Mouse (Mus musculus): Measurements from ENCODE around the gene Aqr.

Gene Aqr

GRCm38 (mm10) chr2:114135777-114136176 lies 51.0 kb downstream of the Aqr start:
- no peak for DNase-seq

GRCm38 (mm10) chr2:114133355-114133754 lies 53.5 kb downstream of the Aqr start:
- no peak for DNase-seq

- DNase-seq, result no peak
These were observed 56.2 kb downstream of the Aqr start for GRCm38 (mm10) chr2:114130657-114131056.

GRCm38 (mm10) chr2:114123304-114123703 lies 63.5 kb downstream of the Aqr start:
- DNase-seq, result no peak

GRCm38 (mm10) chr2:114119451-114119850 lies 67.4 kb downstream of the Aqr start:
- no peak for DNase-seq

GRCm38 (mm10) chr2:114117665-114118064 lies 69.2 kb downstream of the Aqr start:
- no peak for DNase-seq

DNA sequence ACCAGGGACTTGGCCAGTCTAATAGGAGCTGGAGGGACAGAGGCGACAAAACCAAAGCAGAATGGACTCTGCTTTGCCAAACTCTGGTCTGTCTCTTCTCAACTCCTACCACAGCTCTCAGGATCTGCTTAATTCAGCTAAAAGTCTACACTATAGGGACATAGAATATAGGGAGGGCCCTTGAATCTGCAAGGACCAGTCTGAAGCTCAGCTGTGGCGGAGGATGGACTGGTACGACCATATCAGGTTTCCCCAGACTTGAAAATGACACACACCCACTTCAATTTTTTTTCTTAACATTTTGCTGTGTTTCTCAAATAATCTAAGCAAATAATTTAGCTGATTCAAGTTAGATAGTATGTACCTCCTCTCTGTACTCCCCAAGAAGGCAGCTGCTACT lies 69.6 kb downstream of the Aqr start:
- no peak for DNase-seq

GRCm38 (mm10) chr2:114115563-114115962 lies 71.3 kb downstream of the Aqr start:
- DNase-seq, result no peak

DNA sequence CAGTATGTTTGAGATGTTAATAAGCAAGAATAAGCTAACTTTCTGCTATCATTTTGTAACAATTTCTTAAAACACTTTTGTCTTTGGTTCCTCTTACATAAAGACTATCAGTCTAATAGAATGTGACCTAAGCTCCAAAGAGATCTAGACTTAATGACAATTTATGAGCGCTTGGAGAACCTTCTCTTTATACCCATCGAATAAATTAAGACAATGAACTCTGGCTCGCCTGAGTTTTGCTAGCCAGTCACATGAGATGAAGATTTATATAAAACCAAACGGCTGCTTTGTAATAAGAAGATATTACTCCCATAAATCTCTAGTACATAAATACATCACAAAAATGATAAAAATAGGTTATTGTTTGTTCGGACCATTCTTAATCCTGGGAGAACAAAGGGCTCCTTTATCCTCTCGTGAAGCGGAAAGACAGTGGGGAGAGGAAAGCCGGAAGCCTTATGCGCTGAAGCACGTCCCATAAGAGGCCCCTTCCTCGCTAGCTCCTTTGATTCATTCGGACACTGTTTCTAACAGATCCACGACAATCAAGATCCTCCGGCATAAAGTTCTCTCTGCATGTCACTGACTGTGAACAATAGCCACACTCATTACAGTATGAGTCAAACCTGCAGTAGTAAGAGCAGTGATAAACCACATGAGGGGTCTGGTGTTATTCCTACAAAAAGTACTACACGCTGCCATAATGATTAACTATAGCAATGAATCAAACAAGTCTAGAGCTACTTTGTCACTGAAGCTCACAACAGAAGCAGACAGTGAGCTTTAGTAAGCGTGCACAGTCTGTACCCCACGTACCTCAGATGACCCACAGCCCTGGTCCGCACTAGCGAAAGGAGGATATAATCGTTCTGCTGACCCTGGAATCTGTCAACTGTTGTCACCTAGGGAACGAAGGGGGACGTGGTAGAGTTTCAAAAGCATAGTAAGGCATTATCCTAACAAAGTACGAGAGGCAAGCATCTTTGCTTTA lies 79.2 kb downstream of the Aqr start:
- no peak for DNase-seq

- no peak for DNase-seq
These were observed 80.4 kb downstream of the Aqr start for GRCm38 (mm10) chr2:114106383-114106782.

DNA sequence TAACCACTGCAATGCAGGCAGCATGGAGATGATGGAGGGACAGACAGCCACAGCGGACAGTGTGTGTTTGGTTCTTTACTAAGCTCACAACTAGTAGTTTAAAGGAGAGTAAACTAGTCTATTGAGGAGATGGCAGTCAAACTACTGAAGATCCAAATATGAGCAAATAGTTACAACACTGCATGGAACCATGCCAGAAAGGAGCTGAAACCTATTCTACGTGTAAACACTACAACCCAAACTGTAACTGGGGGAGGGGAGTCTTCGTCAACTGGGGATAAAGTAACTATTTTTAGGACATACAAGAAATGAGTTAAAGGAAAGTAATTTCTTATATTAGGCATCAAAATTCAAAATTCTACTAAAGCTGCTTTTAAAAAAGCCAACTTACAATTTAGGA lies 84.4 kb downstream of the Aqr start:
- no peak for DNase-seq

GRCm38 (mm10) chr2:114100834-114101233 lies 86.0 kb downstream of the Aqr start:
- DNase-seq, result no peak

DNA sequence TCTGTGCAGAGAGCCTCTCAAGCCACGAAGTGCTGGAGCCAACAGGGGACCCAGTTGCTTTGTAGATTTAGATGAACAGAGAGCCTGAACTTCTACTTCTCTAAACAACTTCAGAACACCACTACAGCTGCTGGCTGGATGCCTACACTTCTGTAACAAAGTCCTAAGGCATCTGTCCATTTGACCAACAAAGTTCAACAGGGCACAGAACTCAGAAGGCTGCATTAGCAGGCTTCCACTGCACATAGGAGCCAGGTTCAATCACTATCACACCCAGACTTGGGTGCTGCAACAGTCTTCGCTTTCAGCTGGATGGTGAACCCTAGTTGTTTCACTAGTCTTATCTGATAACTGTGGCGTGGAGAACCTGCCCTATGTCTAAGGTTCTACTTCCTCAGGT lies 87.0 kb downstream of the Aqr start:
- DNase-seq, result no peak

- no peak for DNase-seq
These were observed 87.7 kb downstream of the Aqr start for GRCm38 (mm10) chr2:114099109-114099508.

DNA sequence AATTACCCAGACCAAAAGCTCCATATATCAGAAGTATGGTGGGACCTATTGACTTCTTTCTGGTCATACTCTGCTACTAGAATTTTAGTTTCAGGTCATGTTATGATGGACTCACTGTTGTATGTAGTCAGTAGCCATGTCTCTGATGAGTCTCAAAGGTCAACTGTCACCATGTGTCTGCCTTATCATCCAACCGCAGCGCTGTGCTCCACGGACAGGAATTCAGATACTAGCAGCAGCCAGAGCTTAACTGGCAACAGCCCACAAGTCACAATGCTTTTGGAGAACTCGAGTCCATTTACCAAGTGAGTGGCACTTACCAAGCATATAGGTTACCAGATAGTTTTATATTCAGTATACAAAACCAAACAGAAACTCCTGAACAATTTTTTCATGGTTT lies 89.2 kb downstream of the Aqr start:
- no peak for DNase-seq

- no peak for DNase-seq
These were observed 90.3 kb downstream of the Aqr start for GRCm38 (mm10) chr2:114096570-114096969.

DNA sequence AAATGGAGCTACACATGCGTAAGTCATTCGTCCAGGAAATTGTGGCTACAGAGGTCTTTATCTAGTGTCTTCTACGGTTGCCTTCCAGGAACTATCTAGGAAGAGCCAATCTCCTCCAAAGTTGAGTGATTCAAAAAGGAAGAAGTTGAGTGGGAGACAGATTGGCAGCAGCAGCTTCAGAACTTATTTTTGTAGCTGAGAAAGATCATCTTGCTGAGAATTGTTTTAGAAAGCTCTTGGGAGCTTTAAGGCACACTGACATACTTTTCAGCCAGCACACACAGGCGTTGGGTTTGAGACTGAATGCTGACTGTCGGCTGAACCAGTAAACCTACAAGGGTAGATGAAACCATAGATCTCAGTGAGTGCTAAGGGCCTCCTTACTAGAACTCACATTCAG lies 91.5 kb downstream of the Aqr start:
- no peak for DNase-seq

- no peak for DNase-seq
These were observed 92.1 kb downstream of the Aqr start for GRCm38 (mm10) chr2:114094696-114095095.

DNA sequence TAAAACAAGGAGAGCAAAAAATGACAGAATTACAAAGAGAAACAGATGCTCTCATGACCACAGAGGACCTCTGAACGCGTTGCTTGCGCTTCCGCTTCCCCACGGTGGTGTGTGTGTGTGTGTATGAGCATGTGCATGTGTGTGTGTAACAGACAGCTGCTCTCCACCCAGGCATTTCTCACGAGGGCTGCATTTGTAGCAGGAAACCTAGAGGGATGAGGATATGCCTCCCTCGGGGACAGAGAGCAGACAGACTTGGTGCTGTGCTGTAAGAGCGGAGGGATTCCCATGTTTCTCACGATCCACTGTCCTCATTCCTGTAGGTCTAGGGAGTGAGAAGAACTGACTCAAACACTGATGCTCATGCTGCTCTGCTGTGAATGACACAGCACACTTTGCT lies 93.2 kb downstream of the Aqr start:
- DNase-seq, result no peak

DNA sequence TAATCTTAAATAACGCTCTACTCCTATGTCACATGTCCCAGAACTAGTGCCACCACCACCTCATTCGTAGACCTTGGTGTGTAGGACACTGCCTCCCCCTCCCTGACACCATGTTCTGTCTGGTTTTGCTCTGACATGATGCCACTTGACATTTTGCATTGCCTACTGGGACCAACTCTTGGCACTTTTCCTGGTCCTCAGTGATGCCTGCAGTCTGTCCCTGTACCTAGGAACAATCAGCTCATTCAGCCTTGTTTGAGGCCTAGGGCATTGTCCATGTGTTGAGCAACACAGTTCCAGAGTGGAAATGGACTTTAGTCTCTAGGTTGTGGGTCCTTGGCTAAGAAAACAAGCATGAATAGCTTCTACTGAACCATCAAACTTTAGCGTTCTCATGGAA lies 97.0 kb downstream of the Aqr start:
- DNase-seq, result no peak

DNA sequence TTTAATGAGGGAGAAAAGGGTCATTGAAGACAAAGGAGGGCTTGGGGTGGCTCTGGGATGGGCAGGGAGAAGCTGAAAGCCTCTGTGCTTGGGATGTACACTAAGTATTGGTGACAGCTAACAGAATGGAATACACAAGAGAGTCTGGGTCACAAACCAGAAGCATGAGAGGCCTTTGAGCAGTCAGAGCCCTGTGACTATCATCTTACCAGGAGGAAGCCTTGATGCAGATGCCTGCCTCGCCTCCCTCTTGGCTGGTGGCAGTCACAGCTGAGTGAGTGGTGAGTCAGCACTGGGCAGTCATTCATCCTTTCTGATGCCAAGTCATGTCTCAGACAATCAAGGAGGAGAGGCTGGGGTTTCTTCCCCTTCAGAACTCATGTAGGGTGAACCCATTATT lies 99.6 kb downstream of the Aqr start:
- no peak for DNase-seq

- no peak for DNase-seq
These were observed 114.9 kb downstream of the Aqr start for GRCm38 (mm10) chr2:114071876-114072275.

- DNase-seq, result no peak
These were observed 120.6 kb downstream of the Aqr start for GRCm38 (mm10) chr2:114066226-114066625.

DNA sequence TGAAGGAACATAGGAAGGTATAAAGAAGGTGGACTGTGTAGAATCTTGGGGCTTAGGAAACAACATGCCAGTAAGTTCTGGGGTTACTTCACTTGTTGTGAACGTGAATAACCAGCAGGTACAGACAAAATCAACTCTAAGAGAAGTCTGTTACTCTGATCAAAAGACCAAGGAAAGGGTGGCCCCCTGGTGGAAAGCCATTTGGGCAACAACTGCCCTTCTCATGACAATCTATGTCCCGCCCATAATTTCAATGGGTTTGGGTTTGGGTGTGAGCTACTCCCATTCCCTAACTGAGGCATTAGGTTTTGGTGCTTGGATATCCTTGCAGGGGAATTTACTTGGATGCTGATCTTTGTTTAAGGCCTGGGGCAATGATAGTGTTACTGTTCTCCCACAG lies 122.8 kb downstream of the Aqr start:
- no peak for DNase-seq

GRCm38 (mm10) chr2:114060071-114060591 lies 126.7 kb downstream of the Aqr start:
- no peak for DNase-seq

Measured in thymus, adult 18-20 months (tissue).